Mouse (Mus musculus) intestine, embryonic 16.5 days (tissue): Measurements from ENCODE around the gene Olfr223. TPM values are rescaled to one million over a fixed set of nuclear protein-coding genes. Genes with fewer than 3 reads are reported as not detected.

Experiments
- polyA plus RNA-seq: library from polyadenylated mRNA; unstranded; fragments of >200 nt; fragmentation: Nextera tagmentation; extraction: Ambion mirVana; gene quantifications from 2 replicates; pipeline ENCODE4 v1.2.1, GENCODE M21; 2015

Gene Olfr223
- polyA plus RNA-seq, 1 experiment from 2014 or later: not detected

Other genes with a start within 250 kb of the Olfr223 start
- gene Prss38, start 217.6 kb downstream of the Olfr223 start, polyA plus RNA-seq: not detected in 2 replicates
- 7.4 and 8.1 TPM in 2 replicates for gene Jmjd4, start 143.2 kb downstream of the Olfr223 start, polyA plus RNA-seq
- 74.4 and 76.8 TPM in 2 replicates for gene Snap47, start 142.1 kb downstream of the Olfr223 start, polyA plus RNA-seq
- gene Zfp867, start 120.8 kb downstream of the Olfr223 start, polyA plus RNA-seq: 4.3 and 4.6 TPM in 2 replicates
- 13.8 and 14.7 TPM in 2 replicates for gene Zkscan17, start 66.5 kb downstream of the Olfr223 start, polyA plus RNA-seq
- gene Nlrp3, start 51.7 kb downstream of the Olfr223 start, polyA plus RNA-seq: 0.35 and 0.51 TPM in 2 replicates
- gene Olfr222, start 17.1 kb downstream of the Olfr223 start, polyA plus RNA-seq: not detected in 2 replicates
- gene Mprip, start 68.0 kb upstream of the Olfr223 start, polyA plus RNA-seq: 23.9 and 25.2 TPM in 2 replicates
- 2.7 and 4.0 TPM in 2 replicates for gene Pld6, start 194.4 kb upstream of the Olfr223 start, polyA plus RNA-seq
- gene Flcn, start 216.7 kb upstream of the Olfr223 start, polyA plus RNA-seq: 46.5 and 51.6 TPM in 2 replicates
- 31.1 and 34.5 TPM in 2 replicates for gene Nt5m, start 246.2 kb upstream of the Olfr223 start, polyA plus RNA-seq
- 165 and 184 TPM in 2 replicates for gene Cops3, start 246.5 kb upstream of the Olfr223 start, polyA plus RNA-seq